Mouse (Mus musculus) embryonic stem cell, embryonic (primary cell): ENCODE results near the gene Enpp3.

Experiments used
- CTCF ChIA-PET, 4 experiments: fragments of 300-600 bp in 2 of 4; fragments of 350-600 bp in 2 of 4; sonication (Branson Sonifier 250); formaldehyde crosslinking; loops; one replicate each; lab custom pipeline; 2022; ENCODE audit warnings: inconsistent platforms in 2 of 4; lab: Charles Lee
- POLR2A ChIA-PET, 4 experiments: fragments of 300-600 bp in 2 of 4; fragments of 350-600 bp in 2 of 4; sonication (Branson Sonifier 250); formaldehyde crosslinking; loops; one replicate each; lab custom pipeline; 2022; ENCODE audit warnings: antibody characterized with exemption in 4 of 4, inconsistent platforms in 1 of 4; lab: Charles Lee

Enpp3 gene

GRCm38 (mm10) chr10:24789747-24790545, 52.7 kb downstream of the Enpp3 start:
- ChIA-PET CTCF (interaction anchor here (0.6 to 2.1 kb wide), 61 partner anchors 9 to 547 kb away, joined by 3 to 24 read pairs (median 4); partner anchors contain the start of gene Med23 (in 3 of the 4)), POLR2A (interaction anchor here in 3 of 4 experiments (0.6 to 2.9 kb wide), 11 partner anchors 14 to 395 kb away, joined by 3 to 7 read pairs (median 3); partner anchors contain the start of genes Ccn2 (in 1 of the 3) and Enpp1 (in 1 of the 3))

- ChIA-PET CTCF (no interaction called here), POLR2A (no interaction called here)
Observed at GRCm38 (mm10) chr10:24785345-24785744, 57.3 kb downstream of the Enpp3 start.

DNA sequence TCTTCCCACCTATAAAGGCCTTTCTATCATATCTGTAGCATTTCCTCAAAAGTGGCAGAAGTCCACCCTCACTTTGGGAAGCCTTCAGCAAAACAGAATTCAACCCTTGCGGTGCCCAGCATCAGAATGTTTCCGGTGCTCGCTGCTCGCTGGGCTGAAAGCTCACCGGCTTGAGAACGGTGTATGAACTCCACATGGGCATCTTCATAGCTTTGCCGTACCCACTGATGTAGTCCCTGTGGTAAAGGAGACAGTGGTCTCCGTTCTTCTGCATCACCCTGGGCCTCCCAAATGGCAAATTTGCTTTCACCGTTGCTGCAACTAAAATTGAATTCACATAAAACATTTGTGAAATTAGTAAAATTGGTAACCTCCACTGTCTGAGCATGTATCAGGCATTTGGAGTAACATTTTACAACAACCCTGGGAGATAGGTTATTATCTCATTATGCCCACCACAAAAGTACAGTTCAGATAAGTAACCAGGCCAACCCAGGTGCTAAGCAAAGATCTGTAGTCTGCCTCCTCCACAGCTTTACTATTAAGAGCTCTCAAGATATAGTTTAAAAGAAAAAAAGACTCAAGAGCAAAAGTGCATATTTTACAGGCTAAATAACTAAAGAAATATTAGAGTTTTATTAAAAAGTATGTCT, 57.9 kb downstream of the Enpp3 start:
- CTCF ChIA-PET = no interaction called here

DNA sequence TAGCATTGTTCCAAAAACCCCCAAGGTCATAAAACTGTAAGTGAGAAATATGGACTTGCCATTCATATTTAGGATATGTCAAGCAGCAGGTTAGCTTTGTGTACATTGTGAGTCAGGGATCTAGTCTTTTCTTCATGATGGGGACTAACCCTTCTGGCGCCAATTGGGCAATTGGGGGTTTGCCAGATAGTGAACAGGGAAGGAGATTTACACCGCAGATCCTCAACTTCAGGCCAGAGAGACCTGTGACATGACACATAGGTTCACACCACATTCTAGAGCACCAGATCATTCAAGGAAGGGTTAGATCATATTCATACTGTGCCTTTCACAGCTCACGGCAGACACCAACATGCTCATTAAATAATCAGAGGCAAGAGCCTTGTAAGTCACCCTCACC, 58.7 kb downstream of the Enpp3 start:
- POLR2A ChIA-PET = no interaction called here
- CTCF ChIA-PET = no interaction called here

More for the DNA sequence above, 57.9 kb downstream of the Enpp3 start:
- POLR2A ChIA-PET = no interaction called here

DNA sequence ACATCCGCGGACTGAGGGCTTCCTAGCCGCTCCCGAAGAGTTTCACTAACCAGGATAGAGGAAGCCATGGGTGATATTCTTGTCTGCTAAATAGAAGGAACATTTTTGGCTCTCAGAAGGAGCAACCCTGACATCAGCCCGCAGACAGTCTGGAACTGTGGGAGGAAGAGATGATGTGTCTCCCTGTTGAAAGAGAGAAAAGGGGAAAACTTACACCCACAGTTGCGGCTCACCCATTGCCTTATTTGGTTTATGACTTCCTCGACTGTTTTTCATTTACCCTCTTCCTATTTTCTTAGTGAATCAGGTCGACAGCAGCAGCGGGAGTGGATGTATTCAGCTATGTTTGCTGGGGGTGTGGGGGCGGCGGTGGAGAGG, 64.0 kb downstream of the Enpp3 start:
- ChIA-PET CTCF (interaction anchor here in 3 of 4 experiments (0.6 to 1.2 kb wide), 3 partner anchors 11 to 48 kb away, joined by 4 to 7 read pairs (median 5); no protein-coding TSS in a partner anchor), POLR2A (no interaction called here)

GRCm38 (mm10) chr10:24777916-24778642, 64.5 kb downstream of the Enpp3 start:
- CTCF ChIA-PET = interaction anchor here in 1 of 4 experiments (1.1 kb wide), 1 partner anchor 12 kb away, joined by 4 read pairs; no protein-coding TSS in a partner anchor
- POLR2A ChIA-PET = no interaction called here

DNA sequence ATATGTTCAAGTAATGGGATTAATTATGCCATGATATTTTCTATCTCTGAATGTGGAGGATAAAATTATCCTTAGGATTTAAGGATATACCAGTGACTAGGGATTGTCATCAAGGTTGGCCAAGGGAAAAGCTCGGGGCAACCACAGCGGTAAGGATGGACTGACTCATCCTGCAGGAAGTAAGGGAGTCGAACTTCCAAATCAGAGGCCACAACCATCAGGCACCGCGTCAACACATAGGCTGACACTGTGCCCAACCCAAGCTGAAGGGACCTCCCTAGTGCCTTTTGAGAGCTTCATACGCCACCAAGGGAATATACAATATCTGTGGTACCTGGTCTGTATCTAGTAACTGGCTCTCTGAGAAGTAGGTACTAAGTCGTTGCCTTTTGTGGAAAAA, 73.1 kb downstream of the Enpp3 start:
- POLR2A ChIA-PET = no interaction called here
- CTCF ChIA-PET = no interaction called here

GRCm38 (mm10) chr10:24767695-24768094, 74.9 kb downstream of the Enpp3 start:
- ChIA-PET CTCF (interaction anchor here in 3 of 4 experiments (0.6 to 1.1 kb wide), 5 partner anchors 11 to 546 kb away, joined by 3 to 4 read pairs (median 3); no protein-coding TSS in a partner anchor), POLR2A (interaction anchor here in 1 of 4 experiments (1.5 kb wide), 1 partner anchor 22 kb away, joined by 3 read pairs; no protein-coding TSS in a partner anchor)

DNA sequence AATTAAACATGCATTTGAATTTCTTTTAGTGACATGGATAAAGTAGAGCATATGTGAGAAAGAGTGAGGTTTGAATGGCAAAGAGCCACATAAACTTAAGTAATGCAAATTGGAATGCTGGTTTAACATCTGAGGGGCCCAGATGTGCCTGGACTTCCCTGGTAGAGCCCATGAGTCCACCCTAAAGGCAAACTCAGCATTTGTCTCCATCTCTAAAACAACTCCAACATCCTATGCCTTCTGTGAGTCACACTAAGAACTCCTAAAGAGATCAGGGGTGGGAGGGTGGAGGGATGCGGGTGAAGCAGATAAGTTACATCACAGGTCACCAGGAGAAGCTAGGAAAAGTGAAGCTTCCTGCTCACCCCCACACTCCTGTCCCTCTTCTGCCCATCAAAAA, 76.6 kb downstream of the Enpp3 start:
- ChIA-PET CTCF (no interaction called here), POLR2A (no interaction called here)

DNA sequence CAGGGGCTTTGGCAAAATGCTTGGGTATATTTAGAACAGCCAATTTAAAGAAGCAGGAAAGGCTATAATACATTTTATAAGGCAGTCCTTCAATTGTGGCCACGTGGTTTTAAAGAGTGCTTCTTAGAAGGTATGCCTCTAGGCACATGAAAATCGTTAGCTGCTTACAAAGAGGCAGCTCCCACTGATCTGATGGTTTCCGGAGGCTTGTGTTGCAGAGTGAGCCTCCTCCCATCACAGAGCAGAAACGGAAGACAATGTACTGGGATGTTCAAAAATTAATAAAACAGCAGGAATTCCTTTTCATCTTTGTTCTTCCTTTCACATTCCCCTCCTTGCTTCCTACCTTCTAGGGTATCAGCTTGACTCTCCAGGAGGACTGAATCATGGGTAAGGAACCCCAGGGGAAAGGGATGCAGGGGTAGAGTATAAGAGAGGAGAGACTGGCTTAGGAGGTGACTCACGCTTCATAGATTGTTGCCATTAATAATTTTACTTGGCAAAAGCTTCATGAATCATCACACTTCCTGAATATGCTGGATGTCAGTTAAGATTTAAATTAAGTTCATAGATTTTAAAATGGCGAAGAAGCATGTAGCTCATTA, 77.4 kb downstream of the Enpp3 start:
- CTCF ChIA-PET = no interaction called here

GRCm38 (mm10) chr10:24764640-24765039, 78.0 kb downstream of the Enpp3 start:
- CTCF ChIA-PET = no interaction called here
- POLR2A ChIA-PET = no interaction called here

More for the DNA sequence above, 77.4 kb downstream of the Enpp3 start:
- POLR2A ChIA-PET = no interaction called here

GRCm38 (mm10) chr10:24763257-24763656, 79.4 kb downstream of the Enpp3 start:
- CTCF ChIA-PET = no interaction called here
- POLR2A ChIA-PET = interaction anchor here in 1 of 4 experiments (0.6 kb wide), 1 partner anchor 170 kb away, joined by 3 read pairs; no protein-coding TSS in a partner anchor

DNA sequence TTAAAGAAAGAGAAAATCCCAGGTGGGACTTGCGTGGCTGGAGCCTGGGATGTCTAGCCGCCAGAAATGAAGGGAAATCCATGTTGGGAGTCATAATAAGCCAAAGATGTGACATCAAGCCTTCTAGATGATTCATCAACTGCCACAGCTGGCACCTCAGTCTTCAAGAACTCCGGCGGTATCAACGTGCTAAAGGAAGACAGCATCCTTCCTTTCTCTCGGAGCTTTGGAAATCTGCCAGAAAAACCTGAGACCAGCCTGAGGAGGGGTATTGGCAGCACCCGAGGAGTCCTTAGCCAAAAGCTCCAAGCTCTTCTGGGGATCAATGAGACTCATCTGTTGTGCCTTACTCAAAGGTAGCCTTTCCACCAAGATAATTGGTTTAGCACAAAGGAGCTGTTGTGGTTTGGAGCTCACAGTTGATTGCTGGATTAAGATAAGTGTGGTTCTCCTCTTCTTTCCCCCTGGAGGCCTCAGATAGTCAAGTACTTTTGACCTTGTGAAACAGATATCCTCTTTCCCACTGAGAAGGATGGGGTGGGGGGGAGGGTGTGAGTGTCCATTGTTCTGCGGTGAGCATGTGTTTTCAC, 84.2 kb downstream of the Enpp3 start:
- ChIA-PET CTCF (interaction anchor here in 2 of 4 experiments (0.6 to 0.8 kb wide), 2 partner anchors 31 to 142 kb away, joined by 3 read pairs; no protein-coding TSS in a partner anchor), POLR2A (interaction anchor here in 1 of 4 experiments (1.5 kb wide), 1 partner anchor 35 kb away, joined by 3 read pairs; no protein-coding TSS in a partner anchor)

DNA sequence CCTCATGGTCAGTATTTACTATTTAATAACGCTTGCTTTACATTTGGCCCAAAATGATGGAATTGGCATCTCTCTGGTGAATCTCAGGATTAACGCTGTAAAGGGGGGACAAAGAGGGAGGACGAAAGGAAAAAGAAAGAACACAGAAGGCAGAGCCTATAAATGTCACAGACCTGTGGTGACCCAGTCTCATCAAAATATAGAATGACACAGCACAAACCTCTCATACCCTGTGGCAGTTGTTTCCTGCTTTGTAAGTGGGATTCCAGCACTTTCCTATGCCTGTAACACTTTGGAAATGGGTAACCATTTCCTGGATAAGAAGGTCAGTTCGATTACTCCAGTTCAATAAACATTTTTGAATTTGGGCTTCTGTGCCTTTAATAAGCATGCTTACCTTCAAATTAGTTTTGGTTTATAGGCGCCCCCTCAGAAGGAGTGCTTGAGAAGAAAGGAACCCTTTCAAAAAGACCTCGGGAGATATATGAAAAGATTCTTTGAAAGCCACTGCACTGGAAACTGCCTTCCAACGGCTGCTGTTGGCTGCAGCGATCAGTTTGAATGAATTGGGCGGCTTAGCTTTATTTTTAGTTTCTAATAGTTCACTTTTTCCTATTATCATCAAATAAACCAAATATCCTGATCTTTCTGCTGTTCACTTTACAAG, 87.6 kb downstream of the Enpp3 start:
- CTCF ChIA-PET = interaction anchor here in 1 of 4 experiments (1.5 kb wide), 1 partner anchor 484 kb away, joined by 3 read pairs; no protein-coding TSS in a partner anchor

GRCm38 (mm10) chr10:24754251-24754835, 88.3 kb downstream of the Enpp3 start:
- POLR2A ChIA-PET = interaction anchor here in 2 of 4 experiments (0.5 to 1.2 kb wide), 3 partner anchors 159 to 605 kb away, joined by 3 read pairs; partner anchors contain the start of genes Ccn2 (in 1 of the 2) and Stx7 (in 1 of the 2)
- CTCF ChIA-PET = interaction anchor here in 1 of 4 experiments (1.5 kb wide), 1 partner anchor 485 kb away, joined by 3 read pairs; no protein-coding TSS in a partner anchor

More for the DNA sequence above, 87.6 kb downstream of the Enpp3 start:
- POLR2A ChIA-PET = interaction anchor here in 1 of 4 experiments (1.2 kb wide), 1 partner anchor 160 kb away, joined by 3 read pairs; the partner anchor contains the start of gene Ccn2

GRCm38 (mm10) chr10:24753536-24754250, 88.9 kb downstream of the Enpp3 start:
- CTCF ChIA-PET = interaction anchor here in 1 of 4 experiments (1.5 kb wide), 1 partner anchor 485 kb away, joined by 3 read pairs; no protein-coding TSS in a partner anchor
- POLR2A ChIA-PET = interaction anchor here in 2 of 4 experiments (0.5 to 1.2 kb wide), 3 partner anchors 159 to 605 kb away, joined by 3 read pairs; partner anchors contain the start of genes Ccn2 (in 1 of the 2) and Stx7 (in 1 of the 2)
